Mouse (Mus musculus): Measurements from ENCODE around the gene Wnt5a. TPM values are rescaled to one million over a fixed set of nuclear protein-coding genes. Genes with fewer than 3 reads are reported as not detected.

The Wnt5a gene
- polyA plus RNA-seq, 1 experiment from 2014 or later = 34.9 TPM

GRCm38 (mm10) chr14:28501216-28501878 lies 3.2 kb upstream of the Wnt5a start:
- Histone ChIP-seq H3K4me3 (no peak overlapping the region), H3K9me3 (no peaks in the 10 kb centered on the region), H3K27ac (no peak overlapping the region), H3K36me3 (no peaks in the 10 kb centered on the region), H3K4me1 (peaks cover 4% of the 10 kb centered on the region; the same call in 1 of the 2 replicates), H3K27me3 (ENCODE audit: insufficient read depth, poor library complexity, severe bottlenecking) (no peaks in the 10 kb centered on the region)
- 76% methylated on average over 12 of the region's 12 CpGs for WGBS
- DNase-seq (ENCODE audit: low spot score) = no peak

DNA sequence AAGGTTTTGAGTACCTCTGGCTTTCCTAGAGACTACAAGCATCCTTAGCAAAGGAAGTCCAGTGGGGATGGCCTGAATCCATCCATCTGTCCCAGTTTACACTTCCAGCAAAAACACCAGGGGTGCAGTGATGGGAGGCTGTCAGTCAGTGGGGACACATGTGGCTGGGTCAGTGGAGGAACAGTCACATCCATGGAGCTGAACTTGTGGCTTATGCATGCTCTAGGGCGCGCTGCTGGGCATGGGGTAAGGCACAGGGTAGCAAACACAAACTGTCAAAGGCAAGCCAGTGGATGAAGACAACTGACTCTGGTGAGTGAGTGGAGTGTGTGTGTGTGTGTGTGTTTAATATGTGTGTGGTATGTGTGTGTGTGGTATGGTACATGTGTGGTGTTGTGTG lies 1.3 kb upstream of the Wnt5a start:
- 80% methylated on average over 2 of the region's 2 CpGs for WGBS
- H3K27me3 ChIP-seq (ENCODE audit: insufficient read depth, poor library complexity, severe bottlenecking) = peaks cover 4% of the 10 kb centered on the region; the same call in 1 of the 2 replicates

GRCm38 (mm10) chr14:28505051-28505585 lies 568 bp downstream of the Wnt5a start:
- Histone ChIP-seq H3K9me3 (no peaks in the 10 kb centered on the region), H3K27me3 (ENCODE audit: insufficient read depth, poor library complexity, severe bottlenecking) (peaks cover 10% of the 10 kb centered on the region; the same call in 1 of the 2 replicates)
- under 1% methylated on average over 22 of the region's 22 CpGs for WGBS

More for the DNA sequence above, 1.3 kb upstream of the Wnt5a start:
- Histone ChIP-seq H3K4me1 (peaks cover 9% of the 10 kb centered on the region; the same call in 1 of the 2 replicates), H3K4me3 (no peak overlapping the region), H3K27ac (no peak overlapping the region), H3K9me3 (no peaks in the 10 kb centered on the region), H3K36me3 (no peaks in the 10 kb centered on the region)
- no peak for DNase-seq (ENCODE audit: low spot score)

DNA sequence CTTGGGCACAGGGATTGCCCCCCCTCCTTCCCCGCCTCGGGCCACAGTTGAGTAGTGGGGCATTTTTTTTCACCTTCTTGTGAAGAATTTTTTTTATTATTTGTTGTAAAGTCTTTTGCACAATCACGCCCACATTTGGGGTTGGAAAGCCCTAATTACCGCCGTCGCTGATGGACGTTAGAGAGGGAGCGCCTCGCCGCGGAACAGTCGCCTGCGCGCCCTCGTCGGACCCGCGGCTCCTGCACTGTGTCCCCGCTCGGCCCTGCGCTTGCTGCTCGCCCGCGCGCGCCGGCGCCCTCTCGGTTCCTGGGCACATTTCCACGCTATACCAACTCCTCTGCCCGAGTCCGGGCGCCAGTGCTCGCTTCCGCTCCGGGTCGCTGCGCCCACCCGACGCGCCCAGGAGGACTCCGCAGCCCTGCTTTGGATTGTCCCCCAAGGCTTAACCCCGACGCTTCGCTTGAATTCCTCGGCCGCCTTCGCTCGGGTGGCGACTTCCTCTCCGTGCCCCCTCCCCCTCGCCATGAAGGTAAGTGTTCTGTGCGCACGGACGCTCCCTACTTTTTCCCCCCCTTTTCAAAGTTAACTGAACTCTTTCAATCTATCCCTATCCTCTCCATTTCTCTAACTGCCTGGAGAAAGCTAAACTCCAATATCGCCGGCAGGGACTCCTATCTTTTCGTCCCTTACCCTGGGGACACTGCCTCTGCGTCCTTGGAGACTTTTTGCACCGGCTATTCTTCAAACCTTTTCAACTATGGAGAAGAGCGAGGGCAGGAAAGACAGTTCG lies 1.2 kb downstream of the Wnt5a start:
- peak; percentile 79 for DNase-seq (ENCODE audit: low spot score)
- Histone ChIP-seq H3K27me3 (ENCODE audit: insufficient read depth, poor library complexity, severe bottlenecking) (peaks cover 10% of the 10 kb centered on the region; the same call in 1 of the 2 replicates), H3K9me3 (no peaks in the 10 kb centered on the region), H3K4me3 (peak overlapping the region; percentile 87), H3K36me3 (no peaks in the 10 kb centered on the region), H3K27ac (peak overlapping the region; percentile 96), H3K4me1 (peaks cover 31% of the 10 kb centered on the region)
- WGBS = under 1% methylated on average over 62 of the region's 62 CpGs

More at GRCm38 (mm10) chr14:28505051-28505585, 568 bp downstream of the Wnt5a start:
- Histone ChIP-seq H3K4me3 (peak overlapping the region; percentile 87), H3K4me1 (peaks cover 24% of the 10 kb centered on the region), H3K27ac (peak overlapping the region; percentile 96), H3K36me3 (no peaks in the 10 kb centered on the region)
- peak; percentile 86 for DNase-seq (ENCODE audit: low spot score)

DNA sequence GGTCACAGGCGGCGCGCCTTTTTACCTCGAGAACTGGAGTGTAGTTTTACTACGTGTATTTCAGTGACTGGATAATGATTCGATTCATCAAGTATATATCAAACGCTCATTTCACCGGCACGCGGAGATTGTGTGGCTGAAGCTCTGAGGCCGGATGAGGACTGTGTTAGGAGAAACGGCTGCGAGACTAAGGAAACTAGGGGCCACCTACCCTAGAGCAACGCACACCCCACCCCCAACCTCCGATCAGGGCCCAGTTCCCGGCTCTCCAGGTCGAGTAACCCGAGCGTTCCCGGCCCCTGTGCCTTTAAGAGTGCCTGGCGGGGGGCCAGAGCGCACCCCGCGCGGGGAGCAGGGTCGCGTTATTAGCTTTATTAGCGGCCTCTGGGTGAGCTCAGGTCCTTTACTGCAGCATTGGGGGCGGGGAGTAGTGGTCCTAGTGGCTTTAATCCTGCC lies 1.9 kb downstream of the Wnt5a start:
- WGBS = under 1% methylated on average over 29 of the region's 29 CpGs
- H3K27me3 ChIP-seq (ENCODE audit: insufficient read depth, poor library complexity, severe bottlenecking) = peaks cover 10% of the 10 kb centered on the region; the same call in 1 of the 2 replicates
- peak overlapping the region; percentile 96 for H3K27ac ChIP-seq
- no peaks in the 10 kb centered on the region for H3K9me3 ChIP-seq
- H3K36me3 ChIP-seq = no peaks in the 10 kb centered on the region
- DNase-seq (ENCODE audit: low spot score) = peak; percentile 88
- peak overlapping the region; percentile 87 for H3K4me3 ChIP-seq
- H3K4me1 ChIP-seq = peaks cover 37% of the 10 kb centered on the region

- Histone ChIP-seq H3K4me1 (peaks cover 41% of the 10 kb centered on the region), H3K9me3 (no peaks in the 10 kb centered on the region), H3K36me3 (no peaks in the 10 kb centered on the region), H3K4me3 (peak overlapping the region; percentile 87), H3K27me3 (ENCODE audit: insufficient read depth, poor library complexity, severe bottlenecking) (peaks cover 10% of the 10 kb centered on the region; the same call in 1 of the 2 replicates), H3K27ac (peak overlapping the region; percentile 96)
- WGBS = under 1% methylated on average over 15 of the region's 15 CpGs
- DNase-seq (ENCODE audit: low spot score) = no peak
These were observed 2.5 kb downstream of the Wnt5a start for GRCm38 (mm10) chr14:28507011-28507410.

- no peaks in the 10 kb centered on the region for H3K9me3 ChIP-seq
- WGBS = under 1% methylated on average over 18 of the region's 18 CpGs
- peaks cover 41% of the 10 kb centered on the region for H3K4me1 ChIP-seq
These were observed 2.9 kb downstream of the Wnt5a start for GRCm38 (mm10) chr14:28507471-28507870.

GRCm38 (mm10) chr14:28508288-28509258 lies 4.0 kb downstream of the Wnt5a start:
- WGBS = 9% methylated on average over 27 of the region's 27 CpGs
- H3K4me1 ChIP-seq = peaks cover 41% of the 10 kb centered on the region
- peak overlapping the region; percentile 87 for H3K4me3 ChIP-seq
- peaks cover 11% of the 10 kb centered on the region for H3K36me3 ChIP-seq
- DNase-seq (ENCODE audit: low spot score) = no peak
- H3K9me3 ChIP-seq = no peaks in the 10 kb centered on the region
- peaks cover 10% of the 10 kb centered on the region; the same call in 1 of the 2 replicates for H3K27me3 ChIP-seq (ENCODE audit: insufficient read depth, poor library complexity, severe bottlenecking)
- H3K27ac ChIP-seq = peak overlapping the region; percentile 96

More at GRCm38 (mm10) chr14:28507471-28507870, 2.9 kb downstream of the Wnt5a start:
- H3K27ac ChIP-seq = peak overlapping the region; percentile 96
- no peaks in the 10 kb centered on the region for H3K36me3 ChIP-seq
- H3K4me3 ChIP-seq = peak overlapping the region; percentile 87
- peak; percentile 86 for DNase-seq (ENCODE audit: low spot score)
- peaks cover 10% of the 10 kb centered on the region; the same call in 1 of the 2 replicates for H3K27me3 ChIP-seq (ENCODE audit: insufficient read depth, poor library complexity, severe bottlenecking)

DNA sequence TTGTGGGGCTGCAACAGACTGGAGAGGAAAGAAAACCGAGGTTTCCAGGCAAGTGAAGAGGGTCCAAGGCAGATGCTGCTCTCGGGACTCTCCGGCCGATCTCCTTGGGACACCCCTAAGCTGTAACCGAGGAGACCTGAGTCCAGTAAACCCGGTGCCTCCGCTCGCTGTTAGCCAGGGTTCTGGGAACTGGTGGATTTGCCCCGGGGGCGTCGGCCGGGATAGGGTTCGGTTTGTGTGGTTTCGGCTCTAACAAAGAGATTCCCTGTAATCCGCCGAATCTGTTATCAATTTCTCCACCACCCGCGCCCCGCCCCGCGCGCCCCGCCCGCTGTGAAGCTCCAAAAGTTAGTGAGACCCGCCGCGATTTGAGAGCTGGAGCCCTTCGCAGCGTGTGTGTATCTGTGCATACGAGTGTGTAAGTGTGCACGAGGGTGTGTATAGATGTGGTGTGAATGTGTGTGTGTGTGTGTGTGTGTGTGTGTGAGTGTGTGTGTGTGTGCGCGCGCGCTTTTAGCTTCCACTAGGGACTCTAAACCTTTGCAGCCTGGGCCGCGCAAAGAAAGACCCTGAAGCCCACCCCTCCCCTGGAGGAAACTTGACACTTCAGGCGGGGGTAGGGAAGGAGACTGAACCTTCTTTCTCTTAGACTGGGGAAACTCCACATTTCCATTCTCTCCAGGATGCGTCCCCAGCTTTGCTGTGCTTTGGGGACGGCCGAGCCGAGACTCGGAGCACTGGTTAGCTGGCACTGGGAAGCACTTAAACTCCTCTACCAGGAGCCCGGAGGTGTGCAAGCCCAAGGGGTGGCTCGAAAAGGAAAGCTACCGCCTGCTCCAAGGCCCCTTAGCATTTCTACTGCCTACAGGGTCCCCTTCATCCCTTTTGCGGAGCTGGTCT lies 5.1 kb downstream of the Wnt5a start:
- H3K27ac ChIP-seq = peak overlapping the region; percentile 96
- peaks cover 17% of the 10 kb centered on the region for H3K36me3 ChIP-seq
- peaks cover 10% of the 10 kb centered on the region; the same call in 1 of the 2 replicates for H3K27me3 ChIP-seq (ENCODE audit: insufficient read depth, poor library complexity, severe bottlenecking)
- DNase-seq (ENCODE audit: low spot score) = no peak
- WGBS = 1% methylated on average over 47 of the region's 47 CpGs
- H3K4me3 ChIP-seq = peak overlapping the region; percentile 87
- no peaks in the 10 kb centered on the region for H3K9me3 ChIP-seq
- H3K4me1 ChIP-seq = peaks cover 37% of the 10 kb centered on the region

GRCm38 (mm10) chr14:28510341-28511028 lies 5.9 kb downstream of the Wnt5a start:
- Histone ChIP-seq H3K27me3 (ENCODE audit: insufficient read depth, poor library complexity, severe bottlenecking) (peaks cover 10% of the 10 kb centered on the region; the same call in 1 of the 2 replicates), H3K27ac (peak overlapping the region; percentile 96), H3K4me3 (peak overlapping the region; percentile 87), H3K4me1 (peaks cover 37% of the 10 kb centered on the region), H3K36me3 (peaks cover 23% of the 10 kb centered on the region), H3K9me3 (no peaks in the 10 kb centered on the region)
- DNase-seq (ENCODE audit: low spot score) = no peak
- whole genome bisulfite sequencing = 2% methylated on average over 29 of the region's 29 CpGs
